Mouse (Mus musculus) ZHBTc4 (cell line): ENCODE results near the gene Eipr1.

ENCODE experiments used
- DNase-seq: peaks from one replicate; pipeline ENCODE4 v3.0.0-alpha.2; 2011; ENCODE audit warnings: low read depth, low spot score

Gene Eipr1

DNA sequence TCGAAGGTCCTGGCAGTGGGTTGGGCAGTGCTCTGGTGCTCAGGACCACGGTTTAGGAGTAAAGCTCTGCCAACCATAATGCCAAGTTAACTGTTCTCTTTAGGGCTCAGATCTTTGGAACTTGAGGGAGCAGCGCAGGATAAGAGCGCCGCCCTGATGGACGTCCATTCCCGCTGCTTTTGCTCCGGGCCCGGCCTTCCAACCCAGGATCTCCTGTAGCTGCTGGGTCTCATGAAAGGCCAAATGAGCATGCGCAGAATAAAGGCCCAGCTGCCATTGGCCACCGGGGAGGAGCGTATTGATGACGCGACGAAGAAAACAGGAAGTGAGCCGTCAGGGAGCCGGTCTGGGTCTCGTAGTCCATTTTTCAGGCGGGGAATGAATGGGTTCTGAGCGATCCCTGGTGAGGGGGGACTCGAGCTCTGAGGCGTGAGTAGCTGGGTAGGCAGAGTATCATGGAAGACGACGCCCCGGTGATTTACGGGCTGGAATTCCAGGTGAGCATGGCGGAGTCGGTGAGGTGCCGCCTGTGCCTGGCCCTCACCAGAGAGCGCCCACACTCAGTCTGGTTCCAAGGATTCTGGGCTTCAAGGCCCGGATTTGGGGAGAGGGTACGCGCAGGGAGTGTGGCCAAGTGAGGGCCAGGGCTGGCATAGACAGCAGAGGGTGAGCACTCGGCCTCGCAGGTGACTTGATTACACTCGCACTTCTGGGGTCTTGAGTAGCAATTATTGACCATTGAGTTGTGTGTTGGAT is at the start of gene Eipr1:
TSS of gene Eipr1 (plus strand) at position 296 of the 756 bp plus-strand sequence.
- peak; percentile 98 for DNase-seq

DNA sequence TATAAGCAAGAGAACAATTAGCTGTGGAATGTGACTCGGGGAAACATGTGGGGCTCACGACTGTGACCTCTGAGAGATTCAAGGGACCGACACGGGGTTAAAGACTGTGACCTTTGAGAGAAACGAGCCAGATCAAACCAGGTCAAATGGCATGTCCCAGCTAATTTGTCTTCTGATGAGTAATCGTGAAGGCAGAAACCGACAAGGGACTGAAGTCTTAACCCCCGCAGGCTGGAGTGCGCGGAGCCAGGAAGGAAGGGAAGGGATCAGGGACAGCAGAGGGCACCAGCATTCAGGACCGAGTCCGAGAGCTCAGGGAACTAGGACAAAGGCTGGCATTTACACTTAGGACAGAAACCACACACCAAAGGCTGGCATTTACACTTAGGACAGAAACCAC is 47.2 kb upstream of the Eipr1 start:
- DNase-seq: peak; percentile 56

DNA sequence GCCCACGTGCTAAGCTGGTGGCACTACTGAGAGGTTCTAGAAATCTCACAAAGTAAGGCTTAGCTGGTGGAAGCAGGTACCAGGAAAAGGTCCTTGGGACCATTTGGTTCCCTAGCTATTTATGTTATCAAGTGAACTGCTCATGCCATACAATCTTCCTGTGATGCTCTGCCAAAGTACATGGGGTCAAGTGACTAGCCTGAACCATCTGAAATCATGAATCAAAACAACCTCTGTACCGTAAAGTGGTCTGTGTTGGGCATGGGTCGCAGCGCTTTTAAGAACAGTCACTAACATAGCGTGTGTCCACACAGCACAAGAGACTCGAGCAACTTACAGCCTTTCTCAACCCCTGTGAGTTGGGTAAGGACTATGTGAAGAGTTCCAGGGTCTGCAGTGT is 46.4 kb upstream of the Eipr1 start:
- no peak for DNase-seq

DNA sequence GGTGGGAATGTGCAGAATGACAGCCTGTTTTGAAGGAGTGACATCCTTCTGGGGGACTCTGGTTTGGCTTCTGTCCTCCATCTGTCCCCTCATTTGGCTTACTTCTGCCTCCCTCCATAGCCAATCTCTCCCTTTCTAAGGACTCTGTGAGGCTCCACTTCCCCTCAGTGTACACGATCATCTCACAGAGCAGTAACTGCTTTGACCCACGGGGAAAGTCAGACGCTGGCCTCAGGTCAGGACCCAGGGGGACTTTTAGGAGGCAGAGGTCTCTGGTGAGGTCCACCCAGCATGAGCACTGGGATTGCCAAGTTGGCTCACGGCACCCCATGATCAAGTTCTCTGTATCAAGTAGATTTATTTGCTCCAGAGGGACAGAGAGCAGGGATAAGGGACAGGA is 43.4 kb upstream of the Eipr1 start:
- no peak for DNase-seq

DNA sequence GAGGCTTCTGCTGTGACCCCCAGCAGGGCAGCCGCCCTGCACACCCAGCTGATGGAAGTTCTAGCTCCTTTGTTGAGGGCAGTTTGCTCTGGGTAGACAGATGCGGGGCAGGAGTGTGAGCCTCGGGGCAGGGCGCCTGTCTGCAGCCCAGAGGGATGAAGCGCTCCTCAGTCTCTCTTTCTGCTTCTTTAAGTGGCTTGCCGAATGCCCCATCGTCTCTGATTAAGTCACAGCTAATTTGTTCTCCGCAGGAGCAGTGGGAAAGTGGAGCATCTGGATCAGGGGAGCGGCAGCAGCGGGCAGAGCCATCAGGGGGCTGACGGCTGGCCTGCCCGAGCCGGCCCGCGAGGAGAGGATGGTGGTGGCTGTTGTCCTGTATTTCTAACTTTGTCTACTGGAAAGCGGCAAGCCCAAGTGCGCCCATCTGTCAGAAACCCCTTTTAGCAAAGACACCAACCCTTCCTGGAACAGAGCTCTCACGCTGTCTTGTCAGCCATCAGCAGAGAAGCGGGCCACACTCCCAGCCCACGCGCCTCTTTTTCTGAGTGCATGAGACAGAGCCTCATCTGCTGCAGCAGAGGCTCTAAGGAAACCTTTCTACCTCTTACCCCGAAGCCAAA is 40.9 kb upstream of the Eipr1 start:
- no peak for DNase-seq

DNA sequence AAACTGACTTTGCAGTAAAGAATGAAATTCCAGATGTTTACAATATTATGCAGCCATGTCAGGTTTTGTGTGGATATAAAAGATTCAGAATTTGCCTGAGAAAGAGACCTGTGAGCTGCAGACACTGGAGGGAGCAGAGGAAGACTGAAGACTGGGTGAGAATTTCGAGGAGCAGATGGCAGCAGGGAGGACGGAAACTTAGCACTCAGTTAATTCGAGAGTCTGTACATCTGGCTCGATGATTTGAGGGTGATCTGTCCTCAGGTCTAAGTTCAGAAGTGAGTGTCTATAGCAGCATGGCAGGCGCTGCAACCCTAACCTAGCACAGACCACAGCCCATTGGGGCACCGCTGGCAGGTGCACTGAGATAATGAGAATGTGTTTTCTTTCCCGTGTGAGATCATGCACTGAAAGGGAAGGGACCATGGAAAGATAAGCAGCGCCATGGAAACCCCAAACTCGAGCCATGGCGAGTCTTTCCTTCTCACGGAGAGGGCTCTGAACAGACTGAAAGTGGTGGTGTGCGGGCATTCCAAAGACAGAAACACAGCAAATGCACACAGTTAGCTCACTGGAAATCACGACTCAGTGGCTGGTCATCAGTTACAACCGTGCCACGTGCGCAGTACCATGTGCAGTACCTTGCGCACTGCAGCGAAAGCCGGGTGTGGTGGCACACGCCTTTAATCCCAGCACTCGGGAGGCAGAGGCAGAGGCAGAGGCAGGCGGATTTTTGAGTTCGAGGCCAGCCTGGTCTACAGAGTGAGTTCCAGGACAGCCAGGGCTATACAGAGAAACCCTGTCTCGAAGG is 36.6 kb upstream of the Eipr1 start:
- DNase-seq: no peak

DNA sequence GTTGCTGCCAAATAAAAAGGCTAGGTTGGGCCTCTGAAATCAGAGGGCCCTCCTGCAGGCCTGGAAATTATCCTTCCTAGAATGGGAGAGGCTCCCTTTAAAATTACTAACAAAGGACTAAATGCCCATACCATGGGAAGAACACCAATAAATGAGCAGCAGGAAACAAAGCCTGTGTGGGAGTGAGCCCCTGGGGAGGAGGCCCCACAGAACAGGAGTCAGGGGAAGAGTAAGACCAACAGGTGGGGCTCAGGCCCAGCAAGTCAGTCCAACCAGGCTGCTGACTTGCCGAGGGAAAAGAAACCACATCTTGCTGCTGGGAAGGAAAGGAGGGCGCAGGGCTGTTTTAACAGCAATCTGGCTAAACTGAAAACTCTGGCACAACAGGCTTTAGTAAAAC is 34.5 kb upstream of the Eipr1 start:
- DNase-seq: peak; percentile 52

DNA sequence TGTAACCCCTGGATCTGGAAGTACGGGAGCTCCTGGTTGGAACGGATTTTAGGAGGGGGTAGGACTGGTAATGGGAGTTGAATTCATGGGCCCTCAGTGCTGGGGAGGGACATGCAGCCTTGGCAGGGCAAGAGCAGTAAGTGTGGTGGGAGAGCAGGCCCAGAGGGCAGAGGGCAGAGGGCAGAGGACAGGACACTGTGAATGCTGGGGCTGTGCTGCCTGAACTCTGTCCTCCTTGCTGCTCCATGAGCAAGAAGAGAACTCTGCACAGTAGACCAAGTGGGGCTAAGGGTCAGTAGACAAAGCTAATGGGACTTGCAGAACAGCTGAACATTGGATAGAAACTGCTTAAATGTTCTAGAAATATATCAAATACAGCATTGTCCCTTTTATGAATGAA is 33.5 kb upstream of the Eipr1 start:
- no peak for DNase-seq

DNA sequence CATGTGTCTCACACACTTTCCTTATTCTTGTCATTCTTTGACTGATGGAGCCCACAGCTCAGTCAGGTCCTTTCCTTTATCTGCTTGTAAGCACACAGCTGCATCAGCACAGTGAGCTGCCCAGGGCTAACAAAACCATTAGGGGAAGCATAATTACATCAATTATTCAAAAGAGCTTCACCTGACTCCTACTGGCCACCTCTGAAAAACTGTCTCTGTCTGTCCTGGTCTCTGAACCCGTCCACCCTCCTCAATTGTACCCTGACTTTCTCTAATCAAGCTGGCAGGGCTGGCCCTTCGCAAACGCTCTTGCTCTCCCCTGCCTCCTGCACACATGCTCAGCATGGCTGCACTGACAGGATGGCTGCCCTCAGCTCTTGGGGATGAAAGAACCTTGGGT is 27.2 kb upstream of the Eipr1 start:
- no peak for DNase-seq

DNA sequence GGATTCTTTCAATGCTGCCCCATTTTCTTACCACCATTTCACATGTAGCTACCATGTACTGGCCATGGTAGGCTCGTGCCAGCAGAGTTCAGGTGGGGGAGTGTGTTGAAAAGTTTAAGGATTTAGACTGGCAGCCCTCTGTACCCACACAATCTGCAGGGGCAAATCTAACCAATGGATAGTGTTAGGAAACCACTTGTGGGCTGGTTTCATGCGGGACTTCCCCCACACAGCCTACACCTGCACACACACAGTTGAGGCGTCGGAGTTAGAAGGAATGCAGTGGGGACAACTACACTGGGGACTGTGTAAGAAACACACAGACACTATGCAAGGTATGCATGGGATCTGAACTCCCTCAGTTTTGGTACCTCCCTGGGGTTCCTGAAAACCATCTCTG is 25.4 kb upstream of the Eipr1 start:
- DNase-seq: no peak

DNA sequence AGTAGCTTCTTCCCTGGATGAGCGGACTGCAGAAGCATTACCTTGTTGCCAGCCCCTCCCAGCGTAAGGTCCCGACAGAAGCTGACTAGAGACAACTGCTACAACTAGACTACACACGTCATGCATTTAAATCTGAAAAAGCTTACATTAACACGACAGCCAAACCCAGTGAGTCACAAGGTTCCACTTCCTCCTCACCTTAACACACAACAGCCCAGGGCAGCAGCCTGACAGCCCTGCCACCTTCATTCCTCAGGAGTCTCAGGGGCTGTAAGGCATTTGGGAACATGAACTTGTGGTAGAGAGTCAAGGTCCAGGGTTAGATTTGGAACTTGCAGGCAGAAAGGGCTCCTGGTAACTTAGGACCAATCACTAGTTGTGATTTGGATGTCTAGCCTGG is 24.5 kb upstream of the Eipr1 start:
- DNase-seq: peak; percentile 67

DNA sequence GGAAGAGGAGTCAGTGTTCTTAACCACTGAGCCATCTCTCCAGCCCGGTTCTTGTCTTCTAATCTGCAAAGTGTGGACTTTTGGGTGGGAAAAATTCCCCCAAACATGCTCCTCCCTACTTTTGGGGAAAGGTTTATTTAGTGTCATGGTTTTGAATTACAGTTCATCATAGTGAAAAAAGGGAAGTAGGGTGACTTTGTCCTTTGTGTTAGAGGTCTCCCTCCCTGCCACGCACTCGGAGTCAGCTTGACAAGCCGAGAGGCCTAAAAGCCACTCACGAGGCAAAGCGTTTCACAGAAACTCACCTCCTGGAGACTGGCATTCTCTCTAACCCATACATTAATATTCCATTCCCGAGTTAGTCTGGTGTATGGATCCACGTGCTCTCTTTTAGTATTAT is 19.0 kb upstream of the Eipr1 start:
- DNase-seq: peak; percentile 64

DNA sequence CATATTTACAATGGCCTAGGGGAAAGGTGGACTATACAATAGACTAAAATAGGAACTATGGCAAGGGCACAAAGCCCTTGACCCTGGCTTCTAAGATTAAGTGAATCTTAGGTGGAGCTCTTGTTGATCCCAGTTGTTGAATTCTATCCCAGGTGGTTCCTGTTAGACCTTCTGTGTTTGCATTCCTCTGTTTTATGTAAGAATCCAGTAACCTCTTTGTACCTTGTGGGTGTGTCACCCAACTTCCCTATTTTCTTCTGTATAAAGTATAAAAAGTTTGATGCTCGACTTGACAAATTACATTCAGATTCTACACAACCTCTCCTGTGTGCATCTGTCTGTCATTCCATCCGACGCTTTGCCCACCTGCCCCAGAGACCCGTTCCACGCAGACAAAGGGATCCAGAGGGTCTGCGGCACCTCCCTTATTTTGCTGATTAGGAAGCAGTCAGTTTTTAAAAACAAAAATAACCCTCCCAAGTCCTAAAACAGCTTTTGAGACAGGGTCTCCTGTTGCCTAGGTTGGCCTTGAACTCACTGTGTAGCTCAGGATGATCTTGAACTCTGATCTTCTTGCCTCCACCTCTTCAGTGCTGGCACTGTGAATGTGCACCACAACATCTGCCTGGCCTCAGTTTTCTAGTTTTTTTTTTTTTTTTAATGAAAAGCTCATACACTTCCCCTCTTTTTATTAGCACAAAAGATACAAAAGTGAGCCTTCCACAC is 17.9 kb upstream of the Eipr1 start:
- DNase-seq: peak; percentile 64

DNA sequence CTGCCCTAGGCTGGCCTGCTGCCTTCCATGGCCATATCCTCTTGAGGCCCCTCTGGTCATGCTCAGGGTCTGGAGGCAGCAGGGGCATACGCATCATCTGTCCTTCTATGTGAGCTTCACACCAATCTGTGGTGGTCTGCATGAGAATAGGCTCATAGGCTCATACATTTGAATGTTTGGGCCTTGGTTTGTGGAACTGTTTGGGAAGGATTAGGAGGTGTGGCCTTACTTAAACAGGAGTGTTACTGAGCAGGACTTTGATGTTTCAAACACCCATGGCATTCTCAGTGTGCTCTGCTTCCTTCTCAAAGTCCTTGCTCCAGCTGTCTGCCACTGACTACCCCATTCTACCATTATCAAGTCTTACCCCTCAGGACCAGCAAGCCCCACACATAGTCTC is 17.3 kb upstream of the Eipr1 start:
- DNase-seq: peak; percentile 74

DNA sequence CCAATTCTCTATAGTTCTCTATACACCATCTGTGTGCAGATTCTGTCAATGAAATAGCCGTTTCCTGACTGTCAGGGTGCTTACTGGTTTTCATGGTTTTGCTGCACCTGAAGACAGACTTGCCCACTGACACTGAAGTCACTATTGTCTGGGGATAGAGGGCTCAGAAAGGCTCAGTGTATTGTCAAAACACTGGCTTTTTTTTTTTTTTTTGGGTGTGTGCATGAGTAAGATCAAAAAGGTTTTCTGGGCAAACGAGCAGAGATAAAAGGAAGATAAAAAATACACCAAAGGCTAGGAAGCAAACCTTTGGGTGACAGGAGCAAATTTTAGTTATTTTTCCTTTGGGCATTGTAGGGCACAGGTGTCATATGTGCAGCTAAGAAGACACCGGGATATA is 16.3 kb upstream of the Eipr1 start:
- no peak for DNase-seq

DNA sequence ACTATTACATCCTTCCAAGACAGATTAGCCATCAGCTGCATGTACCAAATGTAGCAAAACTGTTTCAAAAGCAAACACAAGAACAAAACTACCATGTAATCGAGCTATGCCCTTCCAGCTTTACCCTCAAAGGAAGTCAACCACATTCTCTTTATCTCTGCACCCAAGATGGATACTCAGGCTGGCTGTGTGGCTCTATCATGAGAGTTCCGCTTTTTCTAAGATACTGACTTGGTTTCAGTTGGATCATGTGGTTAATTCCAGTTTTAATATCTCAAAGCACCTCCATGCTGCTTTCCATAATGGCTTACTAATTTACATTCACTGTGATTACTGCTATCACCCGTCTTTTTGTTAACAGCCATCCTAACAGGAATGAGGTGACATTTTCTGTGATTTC is 8.3 kb upstream of the Eipr1 start:
- no peak for DNase-seq

DNA sequence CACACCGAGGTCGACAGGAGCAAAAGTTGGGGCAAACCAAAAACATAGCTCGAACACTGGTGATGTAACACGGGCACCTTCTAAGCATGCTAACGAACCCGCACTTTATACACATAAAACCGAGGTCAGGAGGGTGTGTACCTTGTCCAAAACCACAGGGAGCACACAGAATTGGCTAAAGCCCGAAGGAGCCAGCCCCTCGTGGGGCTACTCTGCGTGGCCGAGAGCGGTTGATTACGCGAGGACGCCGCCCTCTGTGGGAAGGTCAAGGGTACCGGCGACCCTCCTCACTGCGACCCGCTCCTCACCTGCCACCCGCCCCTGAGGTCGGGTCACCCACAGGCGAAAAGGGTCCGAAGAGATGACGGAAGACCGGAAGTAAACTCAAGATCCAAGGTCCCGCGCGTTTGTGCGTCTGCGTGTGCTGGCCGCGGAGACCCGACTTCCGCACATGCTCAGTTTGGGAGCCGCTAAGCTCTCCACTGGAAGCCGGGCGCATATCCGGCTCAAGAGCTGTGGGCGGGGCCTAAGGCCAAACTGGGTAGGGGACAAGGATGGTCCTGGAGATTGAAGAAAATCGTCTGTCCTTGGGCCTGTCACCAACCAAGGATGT is 1.5 kb upstream of the Eipr1 start, which contains the start of gene Trappc12:
TSS of gene Trappc12 (minus strand) at position 452 of the 613 bp plus-strand sequence.
- peak; percentile 97 for DNase-seq

DNA sequence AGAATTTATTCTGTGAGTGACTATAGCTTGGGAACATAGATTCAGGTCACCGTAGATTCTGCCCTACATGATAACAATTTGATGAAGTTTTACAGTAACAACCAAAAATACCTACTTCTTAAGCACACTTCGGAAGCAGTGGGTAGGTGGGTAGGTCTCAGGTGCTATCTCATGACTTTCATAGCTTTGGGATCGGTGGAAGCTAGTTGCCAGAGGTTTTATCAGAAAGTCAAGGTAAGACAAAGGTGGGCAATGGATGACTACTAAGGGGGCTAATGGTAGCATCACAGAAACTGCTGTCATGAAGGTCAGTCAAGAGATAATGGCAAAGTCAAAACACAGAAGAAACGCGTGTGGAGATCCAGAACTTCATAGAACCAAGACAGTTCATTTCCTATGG is 727 bp upstream of the Eipr1 start:
- no peak for DNase-seq

DNA sequence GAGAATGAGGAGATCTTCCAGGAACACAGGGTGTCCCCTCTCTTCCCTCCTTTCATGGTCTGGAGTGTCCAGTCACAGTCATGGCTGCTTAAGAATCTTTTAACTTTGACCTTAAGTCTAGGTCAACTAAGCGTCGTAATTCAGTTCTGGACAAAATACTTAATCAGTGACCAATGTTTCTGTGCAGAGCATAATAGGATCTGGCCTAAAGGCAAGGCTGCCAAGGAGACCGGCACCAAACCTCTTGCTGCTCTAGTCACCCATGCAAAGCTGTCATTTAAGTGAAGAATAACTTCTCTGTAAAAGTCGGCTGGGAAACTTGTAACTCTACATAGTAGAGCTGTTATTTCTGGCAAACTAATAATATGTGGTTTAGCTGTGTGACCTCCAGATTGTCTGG is 4.4 kb downstream of the Eipr1 start:
- no peak for DNase-seq

DNA sequence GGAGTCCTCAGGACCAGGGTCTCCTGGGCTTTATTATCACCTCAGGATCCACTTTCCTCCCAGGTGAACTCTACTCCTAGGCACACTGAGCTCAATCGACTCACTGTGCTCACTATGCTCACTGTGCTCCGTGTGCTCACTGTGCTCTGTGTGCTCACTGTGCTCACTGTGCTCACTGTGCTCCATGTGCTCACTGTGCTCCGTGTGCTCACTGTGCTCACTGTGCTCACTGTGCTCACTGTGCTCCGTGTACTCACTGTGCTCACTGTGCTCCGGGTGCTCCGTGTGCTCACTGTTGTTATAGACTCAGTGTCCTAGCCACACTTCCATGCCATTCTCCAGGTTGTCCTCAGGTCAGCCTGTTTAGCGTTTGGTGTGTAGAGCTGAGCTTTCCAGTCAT is 18.4 kb downstream of the Eipr1 start:
- DNase-seq: no peak

DNA sequence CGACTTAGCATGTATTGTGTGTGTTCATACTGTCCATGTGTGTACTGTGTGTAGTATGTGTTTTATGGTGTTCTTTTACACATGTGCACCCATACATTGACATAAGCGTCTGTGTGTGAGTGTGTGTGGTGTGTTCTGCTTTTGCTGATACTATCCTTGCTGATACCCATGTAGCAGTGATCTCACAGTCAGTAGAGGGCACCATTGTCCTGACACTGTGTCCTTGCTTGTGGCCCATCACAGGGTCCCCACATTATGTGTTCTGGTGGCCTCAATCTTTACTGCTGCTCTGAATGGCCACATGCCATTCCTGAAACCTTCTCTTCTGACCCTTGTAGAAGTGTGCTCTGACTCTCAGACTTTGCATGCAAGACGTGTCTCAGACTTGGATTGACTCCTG is 22.2 kb downstream of the Eipr1 start:
- DNase-seq: no peak

DNA sequence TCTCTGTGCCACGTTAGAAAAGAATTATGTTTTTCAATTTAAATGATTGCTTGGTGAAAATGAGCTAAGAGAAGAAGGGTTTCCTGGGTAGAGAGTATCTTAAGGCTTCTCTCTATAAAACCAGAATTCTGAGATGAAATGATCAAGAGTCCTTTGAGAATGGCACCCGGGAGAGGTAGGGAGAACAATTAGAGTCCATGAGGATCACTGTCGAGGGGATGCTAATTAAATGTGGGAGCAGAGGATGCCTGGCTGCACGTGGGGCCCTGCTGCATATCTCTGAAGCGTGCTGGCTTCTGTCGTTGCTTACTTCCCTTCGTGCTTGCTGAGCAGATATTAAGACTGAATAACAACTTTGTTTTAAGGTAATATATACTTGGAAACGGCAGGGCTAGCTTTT is 23.5 kb downstream of the Eipr1 start:
- DNase-seq: no peak
